Mouse (Mus musculus) liver, adult 2 months (tissue): ENCODE measurements around the gene Alpk3. TPM values are rescaled to one million over a fixed set of nuclear protein-coding genes. Genes with fewer than 3 reads are reported as not detected.
"Not testable (repeated sequence)": the region's sequence is repeated elsewhere in the genome, so short reads cannot be mapped to it uniquely, and the experiment has no call there.

Experiments used
- DNase-seq: peaks from one replicate; pipeline ENCODE4 v3.0.0-alpha.2; 2011; ENCODE audit warnings: low read depth, low spot score; ENCODE audit errors: extremely low read depth
- H3K27ac ChIP-seq: fragments of 200-500 bp; replicated peaks from 2 replicates; pipeline ENCODE4 v1.5.1; 2012; ENCODE audit warnings: low read depth, mild to moderate bottlenecking, control low read depth, inconsistent platforms, low read length; ENCODE audit not compliant: insufficient read depth
- H3K27me3 ChIP-seq: fragments of 200-500 bp; 2 replicates; pipeline ENCODE4 v1.6.1; 2012; ENCODE audit warnings: mild to moderate bottlenecking, moderate library complexity, low read length, inconsistent platforms; ENCODE audit not compliant: control insufficient read depth, insufficient read depth
- H3K36me3 ChIP-seq: fragments of 200-500 bp; 2 replicates; pipeline ENCODE4 v1.6.1; 2012; ENCODE audit warnings: low read length, inconsistent platforms; ENCODE audit not compliant: control insufficient read depth, insufficient read depth
- H3K4me1 ChIP-seq: fragments of 200-500 bp; 2 replicates; pipeline ENCODE4 v1.6.1; 2011; ENCODE audit warnings: low read length; ENCODE audit not compliant: control insufficient read depth, insufficient read depth
- H3K4me3 ChIP-seq: fragments of 200-500 bp; 2 replicates; pipeline ENCODE4 v1.5.1; 2011; ENCODE audit warnings: low read depth, mild to moderate bottlenecking, control low read depth, low read length, moderate library complexity; ENCODE audit not compliant: insufficient read depth
- H3K79me2 ChIP-seq: fragments of 200-500 bp; 2 replicates; pipeline ENCODE4 v1.6.1; 2012; ENCODE audit warnings: inconsistent platforms, mild to moderate bottlenecking, low read length, moderate library complexity; ENCODE audit not compliant: control insufficient read depth, insufficient read depth
- H3K9ac ChIP-seq: fragments of 200-500 bp; 2 replicates; pipeline ENCODE4 v1.6.1; 2012; ENCODE audit warnings: low read depth, mild to moderate bottlenecking, control low read depth, inconsistent platforms, low read length
- CTCF ChIP-seq: fragments of 200-500 bp; IDR thresholded peaks from 2 replicates; pipeline ENCODE4 v1.5.1; 2011; ENCODE audit warnings: low read depth, low read length, control low read depth
- POLR2A ChIP-seq: fragments of 200-500 bp; IDR thresholded peaks from 2 replicates; pipeline ENCODE4 v1.6.1; 2011; ENCODE audit warnings: low read length, control low read depth; ENCODE audit not compliant: insufficient read depth; ENCODE audit errors: extremely low read depth
- WGBS: fragments of 180-500 bp; shearing (Covaris S2); methylation state at CpG from one replicate; pipeline ENCODE4 v1.1.7; 2018; 5-methylcytosine and 5-hydroxymethylcytosine counted together
- polyA plus RNA-seq: library from polyadenylated mRNA; depleted of rRNA; stranded (reverse); fragments of >200 nt; gene quantifications from 2 replicates; pipeline ENCODE4 v1.2.3, GENCODE M21; 2012
- total RNA-seq: library from RNA; depleted of rRNA; stranded (reverse); fragments of >200 nt; gene quantifications from 2 replicates; pipeline ENCODE4 v1.2.3, GENCODE M21; 2014

The Alpk3 gene
- total and polyA plus RNA-seq, 2 experiments = 0.09 TPM; not detected in 1

DNA sequence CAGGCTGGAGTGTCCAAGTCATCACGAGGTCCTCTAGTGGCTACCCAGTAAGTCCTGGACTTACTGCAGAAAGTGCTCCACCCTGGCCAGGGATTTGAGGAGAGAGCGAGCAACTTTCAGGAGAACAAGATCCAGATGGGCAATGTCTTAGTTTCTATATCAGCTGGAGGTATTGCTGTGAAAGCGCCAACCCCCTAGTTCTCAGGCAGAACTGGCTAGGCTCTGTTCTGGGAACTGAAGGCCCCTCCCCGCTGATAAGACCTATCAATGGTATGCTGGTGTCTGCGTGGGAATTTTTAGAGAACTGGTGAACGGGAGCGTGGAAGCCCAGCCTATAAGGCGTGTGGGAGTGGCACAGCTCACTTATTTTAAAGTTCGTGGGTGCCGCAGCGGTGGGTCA is 92.4 kb downstream of the Alpk3 start:
- 81% methylated on average over 11 of the region's 11 CpGs for WGBS
- Histone ChIP-seq H3K36me3 (no peaks in the 10 kb centered on the region), H3K79me2 (no peaks in the 10 kb centered on the region), H3K9ac (no peak overlapping the region), H3K4me3 (no peak overlapping the region), H3K27me3 (no peaks in the 10 kb centered on the region), H3K27ac (no peak overlapping the region), H3K4me1 (no peaks in the 10 kb centered on the region)
- no peak for DNase-seq
- TF ChIP-seq POLR2A = no peak
- TF ChIP-seq CTCF = no peak

DNA sequence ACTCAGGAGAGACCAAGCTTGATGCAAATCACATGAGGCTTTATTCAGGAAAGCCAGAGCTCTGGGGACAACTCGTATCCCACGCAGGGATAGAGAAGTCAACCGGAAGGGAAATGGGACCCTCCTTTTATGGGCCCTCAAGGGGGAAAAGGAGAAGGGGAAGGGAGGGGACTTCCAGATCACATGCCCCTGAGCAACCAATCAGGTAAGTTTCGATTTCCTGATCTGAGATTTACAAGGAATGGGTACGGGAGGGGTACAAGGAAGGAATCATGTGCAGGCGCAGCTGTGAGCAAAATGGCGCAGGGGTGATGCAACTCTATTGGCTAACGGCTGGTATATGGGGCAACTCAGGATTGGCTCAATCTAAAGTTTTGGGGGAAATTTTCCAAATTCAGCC is 93.8 kb downstream of the Alpk3 start:
- 95% methylated on average over 8 of the region's 8 CpGs for WGBS
- Histone ChIP-seq H3K27me3 (no peaks in the 10 kb centered on the region), H3K79me2 (no peaks in the 10 kb centered on the region), H3K9ac (no peak overlapping the region), H3K36me3 (no peaks in the 10 kb centered on the region), H3K4me3 (no peak overlapping the region), H3K4me1 (no peaks in the 10 kb centered on the region), H3K27ac (no peak overlapping the region)
- TF ChIP-seq POLR2A (no peak), CTCF (no peak)
- no peak for DNase-seq

DNA sequence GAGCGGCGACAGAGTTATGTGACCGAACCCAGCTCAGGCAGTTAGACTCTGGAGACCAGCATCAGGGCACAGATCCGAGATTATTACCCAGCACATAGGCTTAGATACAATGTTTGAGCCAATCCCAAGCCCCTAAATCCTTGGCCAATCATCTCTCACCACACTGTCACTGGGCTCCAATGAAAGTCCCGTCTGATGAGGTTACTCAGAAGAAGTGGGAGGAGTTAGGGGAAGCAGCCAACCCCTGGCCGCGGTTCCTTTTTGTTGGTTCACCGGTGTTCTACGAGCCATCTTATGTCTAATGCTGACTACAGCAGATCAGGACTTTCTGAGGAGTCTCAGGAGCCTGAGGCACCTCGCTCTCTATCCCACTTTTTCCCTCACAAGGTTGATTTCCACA is 94.9 kb downstream of the Alpk3 start:
- no peak for DNase-seq
- Histone ChIP-seq H3K4me3 (no peak overlapping the region), H3K36me3 (no peaks in the 10 kb centered on the region), H3K4me1 (no peaks in the 10 kb centered on the region), H3K27me3 (no peaks in the 10 kb centered on the region), H3K79me2 (no peaks in the 10 kb centered on the region), H3K9ac (no peak overlapping the region), H3K27ac (no peak overlapping the region)
- WGBS = 96% methylated on average over 10 of the region's 10 CpGs
- TF ChIP-seq CTCF = no peak
- no peak for TF ChIP-seq POLR2A

DNA sequence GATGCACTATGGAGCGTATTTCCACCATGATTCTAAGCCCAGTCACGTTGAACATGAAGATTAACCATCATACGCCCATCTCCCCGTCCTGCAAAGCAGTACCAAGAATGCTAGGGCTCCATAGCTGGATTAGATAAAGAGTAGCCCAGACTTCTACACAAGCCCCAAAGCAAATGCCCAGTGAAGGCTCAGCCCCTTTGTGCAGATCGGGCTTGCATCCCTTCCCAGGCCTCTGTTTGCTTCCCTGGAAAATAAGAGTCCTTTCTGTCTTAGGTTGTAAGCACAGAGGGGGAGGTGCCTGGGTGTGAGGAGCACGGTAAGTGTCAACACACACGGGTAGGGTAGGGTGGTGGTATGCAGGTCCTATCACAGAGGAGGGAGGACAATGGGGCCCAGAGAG is 95.4 kb downstream of the Alpk3 start:
- H3K4me3 ChIP-seq = no peak overlapping the region
- no peaks in the 10 kb centered on the region for H3K27me3 ChIP-seq
- DNase-seq = no peak
- H3K4me1 ChIP-seq = no peaks in the 10 kb centered on the region
- no peaks in the 10 kb centered on the region for H3K79me2 ChIP-seq
- H3K9ac ChIP-seq = no peak overlapping the region
- H3K36me3 ChIP-seq = no peaks in the 10 kb centered on the region
- 80% methylated on average over 7 of the region's 7 CpGs for WGBS
- no peak overlapping the region for H3K27ac ChIP-seq
- TF ChIP-seq POLR2A (no peak), CTCF (no peak)

DNA sequence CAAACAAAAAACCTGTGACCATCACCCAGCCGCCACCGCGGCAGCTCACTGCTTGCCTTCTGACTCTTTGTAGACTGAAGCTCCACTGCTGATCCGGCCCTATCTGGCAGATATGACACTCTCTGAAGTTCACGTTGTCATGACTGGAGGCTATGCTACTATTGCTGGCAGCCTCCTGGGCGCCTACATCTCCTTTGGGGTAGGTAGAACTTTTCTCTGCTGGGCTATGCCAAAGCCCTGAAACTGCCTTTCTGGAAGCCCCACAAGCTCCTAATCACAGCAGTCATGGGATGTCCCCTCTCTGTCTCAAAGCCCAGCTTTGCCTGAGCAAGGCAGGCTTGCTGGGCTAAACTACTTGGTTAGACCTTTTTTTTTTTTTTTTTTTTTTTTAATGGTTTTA is 95.9 kb downstream of the Alpk3 start:
- H3K4me3 ChIP-seq = no peak overlapping the region
- TF ChIP-seq CTCF (no peak), POLR2A (no peak)
- DNase-seq = no peak
- WGBS = 83% methylated on average over 6 of the region's 6 CpGs
- no peak overlapping the region for H3K9ac ChIP-seq
- H3K4me1 ChIP-seq = no peaks in the 10 kb centered on the region
- H3K27me3 ChIP-seq = no peaks in the 10 kb centered on the region
- H3K36me3 ChIP-seq = no peaks in the 10 kb centered on the region
- no peak overlapping the region for H3K27ac ChIP-seq
- no peaks in the 10 kb centered on the region for H3K79me2 ChIP-seq

DNA sequence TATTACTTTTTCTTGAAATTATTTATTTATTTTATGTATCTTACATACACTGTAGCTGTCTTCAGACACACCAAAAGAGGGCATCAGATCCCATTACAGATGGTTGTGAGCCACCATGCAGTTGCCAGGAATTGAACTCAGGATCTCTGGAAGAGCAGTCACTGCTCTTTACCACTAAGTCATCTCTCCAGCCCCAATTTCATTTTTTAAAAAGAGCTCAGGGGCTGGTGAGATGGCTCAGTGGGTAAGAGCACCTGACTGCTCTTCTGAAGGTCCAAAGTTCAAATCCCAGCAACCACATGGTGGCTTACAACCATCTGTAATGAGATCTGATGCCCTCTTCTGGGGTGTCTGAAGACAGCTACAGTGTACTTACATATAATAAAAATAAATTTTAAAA is 96.8 kb downstream of the Alpk3 start:
- H3K4me1 ChIP-seq, H3K4me3 ChIP-seq, H3K27me3 ChIP-seq, H3K79me2 ChIP-seq, H3K36me3 ChIP-seq, H3K9ac ChIP-seq, H3K27ac ChIP-seq, DNase-seq: not testable (repeated sequence)
